Mouse (Mus musculus) gastrocnemius, adult 2 months (tissue): ENCODE data around the gene Plekha7. TPM values are rescaled to one million over a fixed set of nuclear protein-coding genes. Genes with fewer than 3 reads are reported as not detected.

Source experiments
- DNase-seq: peaks from one replicate; pipeline ENCODE4 v3.0.0; 2022
- H3K27ac ChIP-seq: fragments of 200-600 bp; 2 replicates; pipeline ENCODE4 v1.8.1; 2022; ENCODE audit warnings: mild to moderate bottlenecking
- H3K4me3 ChIP-seq: fragments of 200-600 bp; 2 replicates; pipeline ENCODE4 v1.8.1; 2022; ENCODE audit warnings: mild to moderate bottlenecking, moderate library complexity
- CTCF ChIP-seq: fragments of 200-600 bp; IDR thresholded peaks from 2 replicates; pipeline ENCODE4 v1.8.1; 2022; ENCODE audit warnings: antibody characterized with exemption, mild to moderate bottlenecking, moderate library complexity
- intact Hi-C: fragments of 180-260 bp; cut with DNase I; formaldehyde crosslinking; loops from one replicate; pipeline ENCODE4 v1.15.1; 2025
- total RNA-seq, 2 experiments: library from RNA; stranded (reverse); gene quantifications; 2 replicates each; pipeline ENCODE4 v1.2.3; 2021

The Plekha7 gene
- total RNA-seq, 2 experiments from 2014 or later, result 1.0 to 1.4 TPM

- intact Hi-C loops, result no loop called here
These were observed 49.6 kb downstream of the Plekha7 start for GRCm38 (mm10) chr7:116258464-116259185.

GRCm38 (mm10) chr7:116257953-116258352 is 50.2 kb downstream of the Plekha7 start:
- Histone ChIP-seq H3K27ac (no peak overlapping the region), H3K4me3 (no peak overlapping the region)
- no peak for TF ChIP-seq CTCF
- DNase-seq, result no peak
- intact Hi-C loops, result no loop called here

More at GRCm38 (mm10) chr7:116258464-116259185, 49.6 kb downstream of the Plekha7 start:
- Histone ChIP-seq H3K27ac (no peak overlapping the region), H3K4me3 (no peak overlapping the region)
- no peak for DNase-seq
- no peak for TF ChIP-seq CTCF

- DNase-seq, result no peak
- Histone ChIP-seq H3K27ac (no peak overlapping the region), H3K4me3 (no peak overlapping the region)
- intact Hi-C loops, result no loop called here
- TF ChIP-seq CTCF, result no peak
These were observed 52.5 kb downstream of the Plekha7 start for GRCm38 (mm10) chr7:116255664-116256063.

- no peak overlapping the region for H3K4me3 ChIP-seq
- intact Hi-C loops, result no loop called here
- TF ChIP-seq CTCF, result no peak
- DNase-seq, result no peak
- H3K27ac ChIP-seq, result no peak overlapping the region
These were observed 53.5 kb downstream of the Plekha7 start for GRCm38 (mm10) chr7:116254660-116255059.

GRCm38 (mm10) chr7:116252470-116252869 is 55.7 kb downstream of the Plekha7 start:
- intact Hi-C loops, result no loop called here
- TF ChIP-seq CTCF, result no peak
- DNase-seq, result no peak
- H3K4me3 ChIP-seq, result no peak overlapping the region
- no peak overlapping the region for H3K27ac ChIP-seq

- TF ChIP-seq CTCF, result no peak
- Histone ChIP-seq H3K27ac (no peak overlapping the region), H3K4me3 (no peak overlapping the region)
- no peak for DNase-seq
- intact Hi-C loops, result no loop called here
These were observed 56.7 kb downstream of the Plekha7 start for GRCm38 (mm10) chr7:116251516-116251915.

GRCm38 (mm10) chr7:116248536-116248935 is 59.6 kb downstream of the Plekha7 start:
- intact Hi-C loops, result loop anchor here (5.0 kb wide), 1 partner anchor 359 kb away; no protein-coding TSS in a partner anchor
- no peak for DNase-seq
- no peak overlapping the region for H3K27ac ChIP-seq
- H3K4me3 ChIP-seq, result no peak overlapping the region
- no peak for TF ChIP-seq CTCF

GRCm38 (mm10) chr7:116247377-116247729 is 60.8 kb downstream of the Plekha7 start:
- no peak for DNase-seq

GRCm38 (mm10) chr7:116246696-116247376 is 61.3 kb downstream of the Plekha7 start:
- H3K27ac ChIP-seq, result no peak overlapping the region
- intact Hi-C loops, result loop anchor here (1.0 to 5.0 kb wide), 3 partner anchors 76 to 360 kb away; no protein-coding TSS in a partner anchor
- no peak for TF ChIP-seq CTCF
- no peak for DNase-seq
- peak overlapping the region; percentile 51 for H3K4me3 ChIP-seq

More at GRCm38 (mm10) chr7:116247377-116247729, 60.8 kb downstream of the Plekha7 start:
- Histone ChIP-seq H3K4me3 (peak overlapping the region; percentile 51), H3K27ac (no peak overlapping the region)
- peak; percentile 67 for TF ChIP-seq CTCF
- intact Hi-C loops, result loop anchor here (2.0 to 5.0 kb wide), 2 partner anchors 87 to 360 kb away; no protein-coding TSS in a partner anchor

- Histone ChIP-seq H3K4me3 (peak overlapping the region; percentile 51), H3K27ac (no peak overlapping the region)
These were observed 62.1 kb downstream of the Plekha7 start for GRCm38 (mm10) chr7:116245815-116246695.

GRCm38 (mm10) chr7:116244302-116245165 is 63.6 kb downstream of the Plekha7 start:
- no peak overlapping the region for H3K4me3 ChIP-seq
- intact Hi-C loops, result loop anchor here (5.0 kb wide), 1 partner anchor 363 kb away; no protein-coding TSS in a partner anchor
- DNase-seq, result no peak
- no peak overlapping the region for H3K27ac ChIP-seq
- TF ChIP-seq CTCF, result peak; percentile 56

More at GRCm38 (mm10) chr7:116245815-116246695, 62.1 kb downstream of the Plekha7 start:
- intact Hi-C loops, result loop anchor here (1.0 to 5.0 kb wide), 3 partner anchors 77 to 361 kb away; no protein-coding TSS in a partner anchor
- peak; percentile 87; the same call in 1 of the 2 replicates for TF ChIP-seq CTCF
- no peak for DNase-seq

GRCm38 (mm10) chr7:116242810-116243209 is 65.4 kb downstream of the Plekha7 start:
- DNase-seq, result no peak
- intact Hi-C loops, result no loop called here
- no peak for TF ChIP-seq CTCF
- H3K4me3 ChIP-seq, result no peak overlapping the region
- no peak overlapping the region for H3K27ac ChIP-seq
